Comparison of ENCODE assay signal across 21 mouse cellular contexts in the genomic region with DNA sequence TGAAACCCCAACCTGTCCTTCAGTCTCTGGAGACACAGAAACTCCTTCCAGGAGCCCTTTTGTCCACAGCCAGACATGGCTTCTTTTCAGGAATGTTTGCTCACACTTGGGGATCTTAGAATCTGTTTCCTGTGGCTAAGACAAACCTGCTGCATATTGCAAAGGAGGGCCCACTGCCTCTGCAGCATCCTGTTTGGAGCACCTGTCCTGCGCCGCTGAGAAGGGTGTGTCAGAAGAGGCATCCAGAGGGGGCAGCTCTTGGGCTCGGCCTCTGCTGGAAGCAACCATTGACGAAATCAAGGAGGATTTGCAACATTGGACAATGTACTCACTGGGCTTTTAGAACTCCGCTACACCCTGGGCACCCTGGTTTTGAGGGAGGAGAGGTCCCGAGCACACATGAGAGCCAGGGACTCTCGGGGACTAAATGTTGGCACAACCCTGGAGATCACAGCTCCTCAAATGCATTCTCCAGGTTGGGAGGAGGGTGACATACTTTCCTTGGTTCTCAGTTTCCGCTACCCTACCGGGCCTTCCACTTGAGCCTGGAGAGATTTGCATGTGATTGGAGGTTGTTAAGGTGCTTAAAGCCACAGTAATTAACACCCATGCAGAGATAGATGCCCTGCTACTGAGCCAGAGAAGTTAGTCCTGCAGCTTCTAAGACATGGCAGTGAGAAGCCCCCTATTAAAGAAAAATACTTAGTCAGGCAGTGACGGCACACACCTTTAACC. TPM values are rescaled to one million over a fixed set of nuclear protein-coding genes. Genes with fewer than 3 reads are reported as not detected.
DNase-seq lines count a peak whose midpoint lies in the region; ATAC-seq lines count a peak whose summit lies in the region.
"Had no signal": no experiment of that assay in that cellular context is flagged by ENCODE, and none has a peak within 500 bp of the region (broad histone marks: within the 10 kb centered on the region; RNA-seq: fewer than 3 reads in every experiment).

No protein-coding gene starts in this region.

- H3K4me1 ChIP-seq in heart, embryonic 13.5 days: peaks cover 50% of the 10 kb centered on the region
- H3K4me1 ChIP-seq: hindbrain, embryonic 12.5 days had no signal

- H3K27me3 ChIP-seq in heart, embryonic 13.5 days (replicated peaks): peaks cover 16% of the 10 kb centered on the region

- no peaks in the 10 kb centered on the region for H3K9me3 ChIP-seq in heart, embryonic 13.5 days
- H3K9me3 ChIP-seq: embryonic facial prominence, embryonic 12.5 days; heart, embryonic 12.5 days; hindbrain, embryonic 12.5 days had no signal

- no peak for DNase-seq in heart, postnatal 4 days
- DNase-seq in ES-CJ7 (ENCODE audit: low read depth, low spot score) (peak; percentile 65), ZHBTc4 (ENCODE audit: low read depth, low spot score) (peak; percentile 57)
- DNase-seq in urinary bladder, postnatal 36 days (ENCODE audit: low spot score in 2 of 2): no peak
- DNase-seq in embryo, embryonic 10.5 days (ENCODE audit: low spot score): no peak
- DNase-seq in ovary, postnatal 36 days (ENCODE audit: low spot score): no peak
- DNase-seq: adrenal gland, postnatal 25 days; cerebellum, adult 2 months; cerebellum, postnatal 10 days; forebrain, postnatal 0 days; heart, adult 18-20 months; heart, postnatal 36 days; kidney, adult 8-10 months had no signal

- ATAC-seq in heart, embryonic 13.5 days (ENCODE audit: extremely low read depth, insufficient number of reproducible peaks, low FRiP score, low TSS enrichment): no peak
- ATAC-seq: forebrain, postnatal 0 days; hindbrain, embryonic 16.5 days; inflammation-experienced regulatory T-cells, adult 6 months; intestine, postnatal 0 days had no signal

- WGBS in heart, embryonic 13.5 days: 47% methylated on average over 10 of the region's 10 CpGs

- H3K27ac ChIP-seq in heart, embryonic 13.5 days (replicated peaks): no peak overlapping the region
- H3K27ac ChIP-seq: embryonic facial prominence, embryonic 12.5 days; hindbrain, embryonic 12.5 days had no signal

- no peak overlapping the region for H3K4me2 ChIP-seq in heart, embryonic 13.5 days
- H3K4me2 ChIP-seq: embryonic facial prominence, embryonic 12.5 days; heart, embryonic 12.5 days; hindbrain, embryonic 12.5 days had no signal

- no peaks in the 10 kb centered on the region for H3K36me3 ChIP-seq in heart, embryonic 13.5 days
- H3K36me3 ChIP-seq: embryonic facial prominence, embryonic 12.5 days; heart, embryonic 12.5 days; hindbrain, embryonic 12.5 days had no signal

- H3K9ac ChIP-seq in heart, embryonic 13.5 days: peak overlapping the region; percentile 5; the same call in 1 of the 2 replicates
- H3K9ac ChIP-seq: embryonic facial prominence, embryonic 12.5 days; forebrain, postnatal 0 days; heart, embryonic 12.5 days; hindbrain, embryonic 12.5 days had no signal

- no peak overlapping the region for H3K4me3 ChIP-seq in heart, embryonic 13.5 days
- H3K4me3 ChIP-seq: embryonic facial prominence, embryonic 12.5 days; heart, embryonic 12.5 days; hindbrain, embryonic 12.5 days had no signal

RNA-seq across cellular contexts. Expression of gene Ddr1, which starts 23.2 kb away (rescaled TPM):
- polyA plus RNA-seq in heart, embryonic 13.5 days (2015; fragmentation: Nextera tagmentation; extraction: Ambion mirVana): 122 and 130 TPM in 2 replicates
- 100 to 1,000 TPM; 107 to 113 TPM for total RNA-seq in heart, postnatal 4 days (2021)
- total RNA-seq: common myeloid progenitor, adult 5-6 weeks had no signal

RNA-seq across cellular contexts. Expression of gene Gtf2h4, which starts 54.1 kb away (rescaled TPM):
- 25.7 and 27.7 TPM in 2 replicates for polyA plus RNA-seq in heart, embryonic 13.5 days (2015; fragmentation: Nextera tagmentation; extraction: Ambion mirVana)
- total RNA-seq in heart, postnatal 4 days (2021): 10 to 100 TPM; 19.4 to 20.9 TPM

Comparison
In these comparisons a context has a peak if more than half of its experiments do, and no peak if none do; other contexts are left out.
1. DNase-seq: peak in ES-CJ7 (single experiment) and ZHBTc4 (single experiment); none in heart, postnatal 4 days (single experiment), urinary bladder, postnatal 36 days (0 of 2), embryo, embryonic 10.5 days (single experiment) and ovary, postnatal 36 days (single experiment).